ENCODE assay signal across 7 mouse cellular contexts in genomic region chr1:53784291-53784720, GRCm38 (mm10). TPM values are rescaled to one million over a fixed set of nuclear protein-coding genes. Genes with fewer than 3 reads are reported as not detected.
DNase-seq lines count a peak whose midpoint lies in the region; ATAC-seq and TF ChIP-seq lines count a peak whose summit lies in the region.

No protein-coding gene starts in this region.

- H3K27ac ChIP-seq in kidney, postnatal 0 days = peak overlapping the region; percentile 85

- DNase-seq in 3T3-L1 (ENCODE audit: low read depth, low spot score) = peak; percentile 70
- peak; percentile 87 for DNase-seq in CD4-positive, CD25-positive, alpha-beta regulatory T cell, adult 2 months (ENCODE audit: low read depth, low spot score)
- DNase-seq in c-Kit-positive CD71-positive TER-119-negative erythroid progenitor cells, embryonic 14.5 days (ENCODE audit: low read depth) = peak; percentile 51
- DNase-seq in kidney, postnatal 0 days (ENCODE audit: low spot score) = peak; percentile 51
- DNase-seq in spleen, postnatal 4 days (ENCODE audit: low spot score in 2 of 2) = peak; percentile 50 to 73

- no peaks in the 10 kb centered on the region for H3K27me3 ChIP-seq in kidney, postnatal 0 days (ENCODE audit: insufficient read depth, low read length)

- H3K9ac ChIP-seq in kidney, postnatal 0 days (ENCODE audit: low read depth, low read length) = peak overlapping the region; percentile 88

- under 1% methylated on average over 17 of the region's 17 CpGs for WGBS in kidney, postnatal 0 days

- H3K4me1 ChIP-seq in kidney, postnatal 0 days (replicated peaks; ENCODE audit: insufficient read depth, low read length) = no peaks in the 10 kb centered on the region

- no peaks in the 10 kb centered on the region for H3K36me3 ChIP-seq in kidney, postnatal 0 days (ENCODE audit: insufficient read depth, low read length)

- H3K9me3 ChIP-seq in kidney, postnatal 0 days (replicated peaks; ENCODE audit: low read length) = no peaks in the 10 kb centered on the region

- H3K4me2 ChIP-seq in kidney, postnatal 0 days (ENCODE audit: low read length) = peak overlapping the region; percentile 61

- H3K4me3 ChIP-seq in kidney, postnatal 0 days (replicated peaks; ENCODE audit: low read depth, low read length) = peak overlapping the region; percentile 97

- no peak for TF ChIP-seq CTCF in kidney, postnatal 0 days (IDR thresholded peaks at IDR 0.05; ENCODE audit: low read depth)

- peak; percentile 13 for ATAC-seq in granulocyte monocyte progenitor cell, adult 5-6 weeks (replicated peaks; ENCODE audit: poor library complexity, severe bottlenecking)
- ATAC-seq in kidney, postnatal 0 days (replicated peaks; ENCODE audit: low FRiP score, low read depth) = peak; percentile 37; the same call in 1 of the 2 replicates
- ATAC-seq in megakaryocyte progenitor cell, adult 5-6 weeks (replicated peaks; ENCODE audit: poor library complexity) = peak; percentile 45

RNA-seq across cellular contexts. Expression of gene Stk17b, which starts 0.7 kb away (rescaled TPM):
- total RNA-seq in granulocyte monocyte progenitor cell, adult 5-6 weeks (2014; fragmentation: Nextera tagmentation) = 10.8 and 16.2 TPM in 2 replicates
- 51.3 and 58.9 TPM in 2 replicates for total RNA-seq in granulocyte monocyte progenitor cell, adult 5-6 weeks (2017)
- 13.6 and 14.5 TPM in 2 replicates for polyA plus RNA-seq in kidney, postnatal 0 days (2015; fragmentation: Nextera tagmentation; extraction: Ambion mirVana)
- 35.6 and 52.0 TPM in 2 replicates for total RNA-seq in megakaryocyte progenitor cell, adult 5-6 weeks (2015)
- 33.8 and 47.5 TPM in 2 replicates for total RNA-seq in megakaryocyte progenitor cell, adult 5-6 weeks (2017)

Comparison
In these comparisons a context has a peak if more than half of its experiments do, and no peak if none do; other contexts are left out.
1. Peak in every context shown above with its lines: DNase-seq, ATAC-seq, H3K4me3 ChIP-seq and H3K27ac ChIP-seq.